Mouse (Mus musculus): ENCODE measurements around the gene Akirin2. TPM values are rescaled to one million over a fixed set of nuclear protein-coding genes. Genes with fewer than 3 reads are reported as not detected.
"Not testable (repeated sequence)": the region's sequence is repeated elsewhere in the genome, so short reads cannot be mapped to it uniquely, and the experiment has no call there.

Gene Akirin2
- total RNA-seq (2015; ENCODE audit: low replicate concordance) (47.1 and 80.7 TPM in 2 replicates), total RNA-seq (2017; ENCODE audit: low replicate concordance) (84.6 and 95.6 TPM in 2 replicates)

GRCm38 (mm10) chr4:34550748-34551097 lies at the start of gene Akirin2:
Gene Akirin2, plus strand, starts transcription at chr4:34550937.
- no peak for ATAC-seq (replicated peaks; ENCODE audit: low FRiP score, poor library complexity, severe bottlenecking)

GRCm38 (mm10) chr4:34510305-34510704 lies 40.4 kb upstream of the Akirin2 start:
- no peak for ATAC-seq (replicated peaks; ENCODE audit: low FRiP score, poor library complexity, severe bottlenecking)

DNA sequence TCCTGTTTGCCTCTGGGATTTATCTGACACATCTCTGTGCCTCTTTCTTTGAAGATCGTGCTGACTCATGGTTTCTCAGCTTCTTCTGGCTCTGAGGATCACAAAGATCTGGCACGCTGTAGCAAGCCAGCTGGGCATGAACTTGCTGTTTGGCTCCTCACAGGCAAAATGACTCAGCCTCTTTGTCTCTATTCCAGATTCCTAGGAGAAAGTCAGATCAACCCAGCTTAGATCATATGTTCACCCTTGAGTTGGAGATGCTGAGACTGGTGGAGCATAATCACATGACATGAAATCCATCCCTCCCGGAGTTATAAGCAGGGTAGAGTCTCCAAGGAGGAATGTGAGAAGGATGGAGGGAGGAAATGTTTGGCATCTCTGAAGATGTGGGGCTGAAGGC lies 27.9 kb upstream of the Akirin2 start:
- ATAC-seq (replicated peaks; ENCODE audit: low FRiP score, poor library complexity, severe bottlenecking): no peak

GRCm38 (mm10) chr4:34523586-34523985 lies 27.2 kb upstream of the Akirin2 start:
- ATAC-seq (replicated peaks; ENCODE audit: low FRiP score, poor library complexity, severe bottlenecking): no peak

GRCm38 (mm10) chr4:34526771-34527170 lies 24.0 kb upstream of the Akirin2 start:
- ATAC-seq (replicated peaks; ENCODE audit: low FRiP score, poor library complexity, severe bottlenecking): no peak

- no peak for ATAC-seq (replicated peaks; ENCODE audit: low FRiP score, poor library complexity, severe bottlenecking)
Observed at GRCm38 (mm10) chr4:34528430-34529100, 22.2 kb upstream of the Akirin2 start.

- ATAC-seq (replicated peaks; ENCODE audit: low FRiP score, poor library complexity, severe bottlenecking): no peak
Observed at GRCm38 (mm10) chr4:34529379-34529778, 21.4 kb upstream of the Akirin2 start.

GRCm38 (mm10) chr4:34529941-34530340 lies 20.8 kb upstream of the Akirin2 start:
- no peak for ATAC-seq (replicated peaks; ENCODE audit: low FRiP score, poor library complexity, severe bottlenecking)

- peak; percentile 97 for ATAC-seq (replicated peaks; ENCODE audit: low FRiP score, poor library complexity, severe bottlenecking)
Observed at GRCm38 (mm10) chr4:34549981-34550747, 573 bp upstream of the Akirin2 start.

- peak; percentile 79 for ATAC-seq (replicated peaks; ENCODE audit: low FRiP score, poor library complexity, severe bottlenecking)
Observed at GRCm38 (mm10) chr4:34551098-34551809, 517 bp downstream of the Akirin2 start.

DNA sequence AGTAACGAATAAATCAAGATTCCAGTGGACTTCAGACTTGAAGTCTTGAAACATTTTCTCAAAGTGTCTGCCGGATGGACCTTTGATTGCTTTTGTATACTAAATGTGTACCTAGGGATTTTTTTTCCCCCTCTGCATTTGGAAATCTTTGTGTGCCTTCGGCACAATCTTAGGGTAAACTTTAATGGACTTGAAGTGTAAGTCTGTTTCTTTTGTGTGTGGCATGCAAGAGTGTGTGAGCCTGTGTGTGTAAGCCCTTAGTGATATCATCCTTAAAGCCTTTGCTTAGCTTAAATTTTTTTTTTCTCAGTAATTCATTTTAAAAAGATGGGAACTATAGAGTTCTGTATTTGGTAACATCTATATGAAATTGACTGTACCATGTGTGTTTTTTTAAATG lies 1.2 kb downstream of the Akirin2 start:
- ATAC-seq (replicated peaks; ENCODE audit: low FRiP score, poor library complexity, severe bottlenecking): no peak

- ATAC-seq (replicated peaks; ENCODE audit: low FRiP score, poor library complexity, severe bottlenecking): no peak
Observed at GRCm38 (mm10) chr4:34554596-34554995, 3.9 kb downstream of the Akirin2 start.

DNA sequence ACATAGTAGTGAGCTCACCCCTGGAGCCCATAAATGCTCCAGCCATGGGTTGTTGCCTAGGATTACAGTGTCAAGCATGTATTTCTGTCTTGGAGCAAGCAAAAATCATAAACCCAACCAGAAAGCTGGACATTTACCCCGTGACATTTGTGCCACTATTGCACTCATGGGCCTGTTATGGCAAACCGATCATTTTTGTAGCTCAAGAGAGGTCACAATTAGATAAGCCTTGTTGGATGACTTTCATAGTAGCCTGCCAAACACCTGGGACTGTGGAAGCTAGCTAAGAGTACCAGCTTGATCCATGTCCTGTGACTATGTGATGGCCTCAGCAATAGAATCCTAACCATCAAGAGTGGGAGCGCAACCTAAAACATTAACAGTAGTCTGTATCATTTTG lies 4.9 kb downstream of the Akirin2 start:
- ATAC-seq (replicated peaks; ENCODE audit: low FRiP score, poor library complexity, severe bottlenecking): no peak

GRCm38 (mm10) chr4:34556183-34556582 lies 5.4 kb downstream of the Akirin2 start:
- no peak for ATAC-seq (replicated peaks; ENCODE audit: low FRiP score, poor library complexity, severe bottlenecking)

DNA sequence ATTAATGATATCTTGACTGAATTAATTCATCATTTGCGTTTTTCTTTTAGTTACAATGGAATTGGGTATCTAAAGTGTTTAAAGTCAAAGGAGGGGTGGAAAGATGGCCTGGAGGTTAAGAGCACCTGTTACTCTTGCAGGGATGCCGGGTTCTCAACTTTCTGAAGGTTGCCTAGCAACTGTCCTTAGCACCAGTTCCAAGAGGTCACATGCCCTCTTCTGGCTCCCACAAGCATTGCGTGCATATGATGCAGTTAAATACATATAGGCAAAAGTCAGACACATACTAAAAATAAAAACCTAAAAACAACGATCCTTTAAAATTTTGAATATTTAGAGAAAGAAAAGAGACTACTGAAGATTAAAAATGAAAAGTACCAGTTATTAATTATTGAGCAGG lies 10.2 kb downstream of the Akirin2 start:
- ATAC-seq (replicated peaks; ENCODE audit: low FRiP score, poor library complexity, severe bottlenecking): peak; percentile 85

DNA sequence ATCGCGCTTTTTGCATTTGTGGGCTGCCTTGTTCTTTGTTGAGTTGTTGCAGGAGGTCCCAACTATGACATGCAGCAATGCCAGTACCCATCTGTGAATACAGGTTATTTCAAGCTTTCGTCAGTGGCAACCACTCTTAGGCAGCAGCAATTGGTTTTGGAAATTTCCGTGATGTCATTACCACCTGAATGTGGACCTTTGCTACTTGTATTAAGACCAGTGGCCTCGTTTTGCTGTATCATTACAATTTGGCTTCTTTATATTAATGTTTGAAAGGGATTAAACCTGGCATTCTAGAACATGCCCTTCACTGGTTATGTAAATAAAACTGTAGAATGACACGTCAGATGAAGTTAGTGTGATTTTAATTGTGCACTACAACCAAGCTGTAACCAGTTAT lies 15.5 kb downstream of the Akirin2 start:
- no peak for ATAC-seq (replicated peaks; ENCODE audit: low FRiP score, poor library complexity, severe bottlenecking)

DNA sequence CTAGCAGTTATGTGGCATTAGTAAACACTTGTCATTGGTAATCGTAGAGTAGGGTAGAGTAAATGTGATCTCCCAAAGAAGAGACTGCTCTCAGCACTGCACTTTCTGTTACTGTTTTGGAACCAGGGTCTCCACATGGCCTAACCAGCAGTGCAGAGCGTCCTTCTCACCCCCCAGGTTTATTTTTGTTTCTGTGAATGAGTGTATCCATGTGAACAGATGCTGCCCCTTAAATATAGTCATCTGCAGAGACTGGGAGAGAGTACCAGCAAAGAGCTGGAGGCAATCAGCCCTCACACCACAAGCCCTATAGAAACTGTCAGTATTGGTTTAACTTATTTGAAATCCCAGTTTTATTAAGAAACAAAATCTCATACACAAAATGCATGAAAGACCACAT lies 22.1 kb downstream of the Akirin2 start:
- ATAC-seq (replicated peaks; ENCODE audit: low FRiP score, poor library complexity, severe bottlenecking): no peak

DNA sequence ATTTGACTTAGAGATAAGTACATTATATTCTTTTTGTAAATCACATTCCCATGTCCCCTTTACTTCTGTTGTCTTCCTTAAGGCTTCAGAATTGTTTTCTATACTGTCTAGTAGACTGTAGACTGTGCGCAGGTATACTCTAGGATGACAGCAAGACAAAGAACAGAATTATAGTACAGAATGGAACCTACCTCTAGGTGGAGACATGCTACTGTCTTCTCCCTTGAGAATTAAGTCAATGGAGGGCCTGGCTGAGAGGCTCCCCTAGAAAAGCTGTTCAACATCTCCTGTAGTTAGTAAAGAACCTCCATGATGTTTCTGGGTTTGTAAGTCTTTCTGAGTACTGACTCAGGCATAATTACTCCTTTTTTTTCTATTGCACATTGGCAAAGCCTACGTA lies 26.3 kb downstream of the Akirin2 start:
- ATAC-seq (replicated peaks; ENCODE audit: low FRiP score, poor library complexity, severe bottlenecking): no peak

DNA sequence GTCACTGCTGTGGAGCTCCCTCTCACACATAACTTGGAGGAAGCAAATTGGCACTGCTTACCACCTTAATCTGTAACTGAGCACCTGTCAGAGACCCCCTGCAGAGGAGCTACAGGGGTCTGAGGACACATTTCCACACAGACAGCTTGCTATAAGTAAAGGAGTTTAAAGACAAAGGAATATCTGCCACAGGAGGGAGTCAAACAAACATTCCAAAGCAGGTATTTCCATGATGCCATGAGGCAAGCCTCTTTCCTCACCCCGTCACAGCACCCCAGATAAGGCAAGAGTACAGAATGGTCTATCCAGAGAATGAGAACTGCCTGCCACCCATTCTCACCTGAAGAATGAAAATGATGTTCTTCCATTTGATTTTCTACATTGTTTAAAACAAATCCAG lies 28.5 kb downstream of the Akirin2 start:
- no peak for ATAC-seq (replicated peaks; ENCODE audit: low FRiP score, poor library complexity, severe bottlenecking)

- ATAC-seq (replicated peaks; ENCODE audit: low FRiP score, poor library complexity, severe bottlenecking): not testable (repeated sequence)
Observed at GRCm38 (mm10) chr4:34581489-34581888, 30.8 kb downstream of the Akirin2 start.

GRCm38 (mm10) chr4:34581990-34582389 lies 31.3 kb downstream of the Akirin2 start:
- no peak for ATAC-seq (replicated peaks; ENCODE audit: low FRiP score, poor library complexity, severe bottlenecking)

All from erythroblast, adult 5-6 weeks (primary cell).